ENCODE assay signal across 8 mouse cellular contexts in genomic region chr7:99972912-99973311, GRCm38 (mm10). TPM values are rescaled to one million over a fixed set of nuclear protein-coding genes. Genes with fewer than 3 reads are reported as not detected.
"Had no signal": no experiment of that assay in that cellular context is flagged by ENCODE, and none has a peak within 500 bp of the region (broad histone marks: within the 10 kb centered on the region; RNA-seq: fewer than 3 reads in every experiment).

No protein-coding gene starts in this region.

RNA-seq across cellular contexts. Expression of gene Chrdl2, which starts 33.1 kb away (rescaled TPM):
- total RNA-seq: megakaryocyte progenitor cell, adult 5-6 weeks; megakaryocyte-erythroid progenitor cell, adult 5-6 weeks; monocyte, adult 5-6 weeks; neutrophil, adult 5-6 weeks had no signal
- polyA plus RNA-seq: liver, embryonic 15.5 days; lung, embryonic 16.5 days; midbrain, embryonic 13.5 days; myocyte had no signal
